Mouse (Mus musculus) c-Kit-positive CD71-negative TER-119-negative erythroid progenitor cells, embryonic 14.5 days (primary cell): ENCODE results near the gene Fam199x.

Source experiments
- DNase-seq: peaks from one replicate; pipeline ENCODE4 v3.0.0-alpha.2; 2013; ENCODE audit warnings: low read depth

Fam199x gene

DNA sequence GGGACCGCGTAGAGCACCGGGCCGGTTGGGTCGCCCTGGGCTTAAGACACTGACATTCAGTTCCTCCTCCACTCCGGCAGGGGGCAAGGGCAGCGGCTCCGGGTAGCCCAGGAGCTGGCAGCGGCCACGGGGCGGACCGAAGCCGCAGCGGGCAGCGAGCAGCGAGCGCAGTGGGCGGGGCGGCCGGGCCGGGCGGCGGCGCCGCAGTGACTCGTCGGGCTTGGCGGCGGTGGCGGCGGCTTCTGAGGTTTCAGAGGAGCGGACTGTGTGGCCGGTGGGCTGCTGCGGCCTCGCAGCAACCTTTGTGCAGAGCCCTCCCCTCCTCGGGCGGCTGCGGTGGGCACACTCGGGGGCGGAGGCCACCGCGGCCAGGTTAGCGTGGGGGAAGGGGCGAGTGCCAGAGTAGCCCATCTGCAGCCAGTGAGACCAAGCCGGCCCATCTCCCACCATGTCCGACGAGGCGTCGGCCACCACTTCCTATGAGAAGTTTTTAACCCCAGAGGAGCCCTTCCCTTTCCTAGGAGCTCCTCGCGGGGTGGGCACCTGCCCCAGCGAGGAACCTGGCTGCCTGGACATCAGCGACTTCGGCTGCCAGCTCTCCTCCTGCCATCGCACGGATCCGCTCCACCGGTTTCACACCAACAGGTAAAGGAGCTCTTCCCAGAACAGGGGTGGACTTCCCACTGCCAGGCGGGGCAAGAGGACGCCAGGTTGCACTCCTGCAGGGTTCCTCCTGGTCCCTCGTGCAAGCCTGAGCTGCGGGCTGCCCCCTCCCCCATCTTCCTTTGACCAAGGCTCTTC lies at the start of gene Fam199x:
Fam199x (plus strand) TSS at position 170 of the 801 bp plus-strand sequence.
- peak; percentile 38 for DNase-seq

DNA sequence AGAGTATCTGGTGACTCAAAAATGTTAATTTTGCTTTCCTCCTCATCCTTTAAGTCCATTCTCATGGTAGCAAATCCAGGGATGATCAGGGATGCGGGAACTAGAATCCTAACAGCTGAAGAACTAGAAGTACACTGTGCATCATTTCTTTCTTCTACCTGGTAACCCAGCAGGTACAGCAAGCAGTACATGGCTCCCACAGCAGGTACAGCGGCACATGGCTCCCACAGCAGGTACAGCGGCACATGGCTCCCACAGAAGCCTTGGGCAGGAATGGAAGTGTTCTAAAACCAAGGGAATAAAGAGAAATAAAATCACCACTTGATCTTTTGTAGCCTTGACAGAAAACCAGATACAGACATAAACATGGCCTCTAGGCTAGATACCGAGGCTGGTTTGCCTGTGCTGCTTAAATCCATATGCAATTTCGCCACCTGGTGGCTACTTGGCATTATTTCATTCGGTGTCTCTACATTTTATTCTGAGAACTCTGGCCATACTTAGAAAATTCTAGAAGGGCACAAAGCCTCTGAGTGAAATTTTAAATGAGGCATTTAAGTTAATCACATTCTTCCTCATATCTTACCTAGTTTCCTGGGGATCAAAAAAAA lies 34.2 kb upstream of the Fam199x start:
- peak; percentile 36 for DNase-seq

DNA sequence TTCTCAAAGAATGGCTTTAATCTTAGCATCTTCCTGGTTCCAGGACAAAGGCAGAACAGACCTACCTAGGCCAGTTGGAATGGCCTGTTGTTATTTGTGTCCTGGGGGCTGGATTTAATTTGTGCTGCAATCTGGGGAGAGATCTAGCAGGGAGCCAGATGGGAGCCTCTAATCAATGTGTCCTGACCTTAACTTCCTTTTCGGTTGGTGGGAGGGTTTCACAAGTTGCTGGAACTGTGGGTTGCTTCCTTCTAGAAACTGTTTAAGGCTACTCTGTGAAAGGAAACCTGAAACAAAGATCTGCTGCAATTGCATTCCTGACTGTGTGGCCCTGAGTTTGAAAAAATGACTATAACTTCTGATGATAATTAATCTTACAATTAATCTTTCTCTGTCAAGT lies 31.7 kb upstream of the Fam199x start:
- DNase-seq, result no peak

GRCm38 (mm10) chrX:137019310-137019709 lies 30.1 kb upstream of the Fam199x start:
- peak; percentile 56 for DNase-seq

DNA sequence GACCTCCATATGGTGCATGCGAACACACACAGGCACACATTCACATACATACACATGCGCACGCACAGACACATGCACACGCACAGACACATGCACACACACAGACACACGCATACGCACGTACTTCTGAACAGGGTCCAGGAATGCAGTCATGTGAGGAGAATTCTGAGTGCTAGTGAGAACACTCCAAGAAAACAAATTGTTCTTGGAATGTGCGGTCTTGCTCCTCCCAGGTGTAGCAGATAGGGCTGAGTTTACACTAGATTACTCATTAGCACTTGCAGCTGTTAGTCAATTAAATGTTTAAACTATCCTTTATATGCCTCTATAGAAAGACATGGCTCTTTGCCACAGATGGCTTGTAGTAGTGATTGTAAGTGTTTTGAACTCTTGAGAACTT lies 18.5 kb upstream of the Fam199x start:
- no peak for DNase-seq

DNA sequence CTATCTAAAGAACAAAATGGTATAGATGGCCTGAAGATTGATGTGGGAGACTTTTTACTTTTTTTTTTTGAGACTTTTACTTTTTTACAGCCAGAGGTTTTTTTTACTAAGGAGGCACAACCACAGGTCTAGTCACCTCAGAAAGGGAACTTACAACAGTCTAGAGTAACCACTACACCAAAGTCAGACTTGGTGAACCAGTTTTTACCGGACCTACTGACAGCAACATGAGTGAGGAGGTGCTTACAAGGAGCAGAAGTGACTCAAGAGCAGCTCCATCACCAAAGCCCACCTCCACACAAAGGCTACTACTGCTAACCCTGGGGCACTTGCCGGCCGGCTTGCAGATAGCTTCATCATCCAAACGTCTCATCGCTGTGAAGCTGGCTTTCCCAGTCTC lies 17.7 kb upstream of the Fam199x start:
- no peak for DNase-seq

DNA sequence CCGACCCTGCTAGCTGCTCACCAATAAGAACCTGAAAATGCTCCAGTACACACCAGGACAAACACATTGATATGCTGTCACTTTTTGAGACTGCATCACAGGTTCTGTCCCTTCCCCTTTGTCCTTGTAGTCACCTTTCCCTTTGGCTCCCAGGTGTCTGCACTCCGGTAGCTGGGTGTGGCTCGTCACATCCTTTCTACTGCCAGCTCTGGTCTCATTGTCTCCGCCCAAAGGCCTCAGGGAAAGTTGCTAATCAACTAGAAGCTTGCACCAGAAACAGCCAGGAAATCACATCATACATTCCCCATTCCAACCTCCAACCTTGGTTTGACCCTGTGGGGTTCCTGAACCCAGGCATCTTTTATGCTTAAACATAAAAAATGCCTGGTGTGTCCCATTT lies 15.1 kb upstream of the Fam199x start:
- DNase-seq, result no peak

DNA sequence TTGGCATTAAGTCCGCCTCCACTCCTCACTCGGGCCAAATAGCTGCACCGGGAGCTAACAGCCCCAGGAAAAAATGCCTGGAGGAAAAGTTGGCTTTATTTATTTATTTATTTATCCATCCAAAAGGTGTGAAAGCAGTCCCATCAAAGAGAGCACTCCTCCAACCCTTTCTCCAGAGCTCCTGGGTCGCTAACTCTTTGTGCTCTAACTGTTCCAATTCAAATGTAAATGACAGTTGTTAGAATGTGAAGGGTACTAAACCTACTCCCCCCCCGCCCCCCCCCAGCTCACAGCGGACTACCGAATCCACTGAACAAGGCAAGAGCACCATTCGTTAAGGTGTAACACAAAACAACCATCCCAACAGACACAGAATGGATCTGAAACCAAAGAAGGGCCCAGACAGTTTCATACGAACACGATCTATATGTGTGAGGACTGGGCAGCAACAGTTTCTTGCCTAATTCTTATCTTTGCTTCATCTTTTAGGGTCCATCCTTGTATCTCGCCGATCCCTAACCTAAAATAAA lies 11.9 kb upstream of the Fam199x start:
- no peak for DNase-seq

DNA sequence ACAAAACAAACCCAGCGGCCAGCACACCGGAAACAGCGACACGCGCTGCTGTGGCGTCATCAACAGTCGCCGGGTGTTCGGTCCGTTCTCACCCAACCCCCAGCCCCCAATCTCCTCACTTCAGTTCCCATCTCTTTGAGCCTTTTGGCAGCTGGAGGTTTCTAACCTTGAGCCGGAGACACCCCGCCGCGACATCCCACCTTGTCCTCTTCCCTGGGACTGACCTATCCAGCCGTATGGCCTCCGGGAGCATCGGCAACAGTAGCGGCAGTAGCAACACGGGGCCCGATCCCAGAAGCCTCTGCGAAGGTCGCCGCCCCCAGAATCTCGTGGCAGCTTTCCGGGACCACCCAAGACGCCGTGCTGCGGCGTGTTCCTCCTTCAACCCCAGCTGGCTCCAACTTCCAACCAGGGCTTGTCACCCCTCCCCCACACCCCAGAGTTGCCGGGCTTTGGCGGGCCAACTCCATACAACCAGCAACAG lies 11.4 kb upstream of the Fam199x start, which contains the start of gene Slc25a53:
Slc25a53 (minus strand) TSS at position 303 of the 484 bp plus-strand sequence.
- DNase-seq, result peak; percentile 50

GRCm38 (mm10) chrX:137038502-137038901 lies 10.9 kb upstream of the Fam199x start:
- DNase-seq, result no peak

DNA sequence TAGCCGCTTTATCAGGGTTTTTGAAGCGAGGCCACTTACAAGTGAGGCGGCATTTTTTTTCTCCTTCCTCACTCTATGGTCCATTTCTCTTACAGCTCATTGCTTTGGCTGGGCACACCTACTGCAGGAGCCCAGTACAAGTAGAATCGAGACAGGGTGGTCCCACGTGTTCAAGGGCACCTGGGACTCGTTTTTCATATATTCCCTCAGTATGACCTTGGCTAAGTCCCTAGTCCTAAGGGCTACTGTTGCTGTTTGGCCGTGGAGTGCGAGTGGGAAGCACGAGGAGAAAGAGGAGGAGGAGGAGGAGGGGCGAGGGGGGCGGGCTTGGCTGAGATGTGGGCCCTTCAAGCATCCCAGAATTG lies 352 bp upstream of the Fam199x start:
- no peak for DNase-seq

GRCm38 (mm10) chrX:137063202-137063601 lies 13.8 kb downstream of the Fam199x start:
- DNase-seq, result no peak

- no peak for DNase-seq
Observed at GRCm38 (mm10) chrX:137104531-137104930, 55.1 kb downstream of the Fam199x start.

GRCm38 (mm10) chrX:137106498-137106897 lies 57.1 kb downstream of the Fam199x start:
- DNase-seq, result no peak

- DNase-seq, result peak; percentile 34
Observed at GRCm38 (mm10) chrX:137118097-137118746, 68.8 kb downstream of the Fam199x start.

GRCm38 (mm10) chrX:137119675-137120423 lies 70.5 kb downstream of the Fam199x start:
- no peak for DNase-seq

DNA sequence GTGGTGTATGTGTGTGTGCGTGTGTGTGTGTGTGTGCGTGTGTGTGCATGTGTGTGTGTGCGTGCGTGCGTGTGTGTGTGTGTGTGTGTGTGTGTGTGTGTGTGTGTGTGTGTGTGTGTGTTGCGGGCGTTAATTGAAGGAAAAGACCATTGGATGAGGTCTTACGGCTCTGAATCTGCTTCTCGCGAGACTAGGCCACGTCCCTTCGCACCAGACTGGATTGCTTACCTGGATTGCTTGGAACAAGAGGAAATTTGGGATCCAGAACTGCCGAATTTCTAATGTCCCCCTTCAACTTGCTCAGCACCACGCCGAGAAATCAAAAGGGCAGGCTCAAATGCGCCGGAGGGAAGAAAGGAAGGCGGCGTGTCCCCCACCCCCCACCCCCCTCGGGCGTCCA lies 72.3 kb downstream of the Fam199x start, which contains the start of gene Esx1:
Esx1 (minus strand) TSS at position 366 of the 400 bp plus-strand sequence.
- no peak for DNase-seq

DNA sequence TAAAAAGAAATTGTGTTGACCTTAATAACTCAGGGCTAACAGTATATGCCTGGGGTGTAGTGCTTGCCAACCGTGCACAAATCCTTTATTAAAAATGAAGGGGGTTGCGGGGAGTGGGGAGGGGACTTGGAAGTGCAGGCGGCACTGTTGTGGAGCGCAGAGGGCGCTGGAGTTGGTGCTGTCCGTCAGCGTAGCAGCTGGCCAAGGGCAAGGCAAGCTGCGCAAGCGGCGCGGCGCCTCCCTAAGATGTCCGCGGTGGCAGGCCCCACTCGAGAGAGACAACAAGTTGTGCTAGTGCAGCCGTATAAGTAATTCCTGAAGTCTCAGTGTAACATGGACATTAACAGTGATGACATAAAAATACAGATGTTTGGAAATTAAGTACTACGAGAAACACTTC lies 78.1 kb downstream of the Fam199x start:
- DNase-seq, result no peak
